Mouse (Mus musculus): Measurements from ENCODE around the gene Mkrn1. TPM values are rescaled to one million over a fixed set of nuclear protein-coding genes. Genes with fewer than 3 reads are reported as not detected.

Mkrn1 gene
- polyA plus RNA-seq, 1 experiment from 2014 or later: 63.5 TPM

- Histone ChIP-seq H3K4me1 (ENCODE audit: control insufficient read depth, insufficient read depth, low read length) (peaks cover 3% of the 10 kb centered on the region; the same call in 1 of the 2 replicates), H3K27me3 (replicated peaks; ENCODE audit: control insufficient read depth, insufficient read depth, low read length) (no peaks in the 10 kb centered on the region), H3K27ac (ENCODE audit: low read length) (0 out of 2 replicates have a peak overlapping the region, but pooled peaks have one; percentile 12), H3K4me3 (ENCODE audit: low read length) (no peak overlapping the region), H3K36me3 (ENCODE audit: control insufficient read depth, insufficient read depth, low read length) (no peaks in the 10 kb centered on the region), H3K9ac (ENCODE audit: low read depth, low read length) (no peak overlapping the region), H3K9me3 (ENCODE audit: control insufficient read depth, low read length) (no peaks in the 10 kb centered on the region), H3K4me2 (ENCODE audit: low read depth, low read length) (no peak overlapping the region)
- 0 out of 2 replicates have a peak, but pooled peaks have one; percentile 3 for ATAC-seq
Observed at GRCm38 (mm10) chr6:39433701-39434100, 13.4 kb upstream of the Mkrn1 start.

GRCm38 (mm10) chr6:39433174-39433573 is 12.9 kb upstream of the Mkrn1 start:
- Histone ChIP-seq H3K4me1 (ENCODE audit: control insufficient read depth, insufficient read depth, low read length) (peaks cover 3% of the 10 kb centered on the region; the same call in 1 of the 2 replicates), H3K9me3 (ENCODE audit: control insufficient read depth, low read length) (no peaks in the 10 kb centered on the region), H3K36me3 (ENCODE audit: control insufficient read depth, insufficient read depth, low read length) (no peaks in the 10 kb centered on the region), H3K9ac (ENCODE audit: low read depth, low read length) (no peak overlapping the region), H3K27ac (ENCODE audit: low read length) (no peak overlapping the region), H3K4me2 (ENCODE audit: low read depth, low read length) (no peak overlapping the region), H3K4me3 (ENCODE audit: low read length) (no peak overlapping the region), H3K27me3 (replicated peaks; ENCODE audit: control insufficient read depth, insufficient read depth, low read length) (no peaks in the 10 kb centered on the region)
- WGBS: 85% methylated on average over 4 of the region's 4 CpGs
- no peak for ATAC-seq

DNA sequence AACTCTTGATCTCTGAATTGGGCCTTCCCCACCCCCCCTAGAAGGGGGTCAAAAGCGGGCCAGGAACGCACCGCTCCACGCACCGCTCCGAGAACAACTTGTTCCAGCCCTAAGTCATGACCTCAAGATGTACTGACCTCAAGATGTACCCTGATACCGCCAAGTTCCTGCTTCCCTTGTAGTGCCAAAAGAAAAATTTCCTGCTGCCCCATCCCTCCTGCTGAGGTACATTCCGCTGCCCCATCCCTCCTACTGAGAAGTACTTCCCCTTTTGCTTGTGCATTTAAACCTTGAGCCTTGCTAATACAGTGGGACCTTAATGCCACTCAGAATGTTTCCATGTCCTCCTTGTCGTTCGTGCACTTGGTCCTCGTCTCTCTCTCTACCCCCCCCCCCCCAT is 10.5 kb upstream of the Mkrn1 start:
- Histone ChIP-seq H3K4me1 (ENCODE audit: control insufficient read depth, insufficient read depth, low read length) (peaks cover 3% of the 10 kb centered on the region; the same call in 1 of the 2 replicates), H3K9me3 (ENCODE audit: control insufficient read depth, low read length) (no peaks in the 10 kb centered on the region), H3K27ac (ENCODE audit: low read length) (no peak overlapping the region), H3K9ac (ENCODE audit: low read depth, low read length) (no peak overlapping the region), H3K36me3 (ENCODE audit: control insufficient read depth, insufficient read depth, low read length) (no peaks in the 10 kb centered on the region), H3K4me2 (ENCODE audit: low read depth, low read length) (no peak overlapping the region), H3K27me3 (replicated peaks; ENCODE audit: control insufficient read depth, insufficient read depth, low read length) (no peaks in the 10 kb centered on the region), H3K4me3 (ENCODE audit: low read length) (no peak overlapping the region)
- WGBS: 77% methylated on average over 11 of the region's 11 CpGs
- ATAC-seq: no peak

- H3K9ac ChIP-seq (ENCODE audit: low read depth, low read length): no peak overlapping the region
Observed at GRCm38 (mm10) chr6:39429007-39429788, 8.9 kb upstream of the Mkrn1 start.

GRCm38 (mm10) chr6:39427276-39428003 is 7.2 kb upstream of the Mkrn1 start:
- no peaks in the 10 kb centered on the region for H3K4me1 ChIP-seq (ENCODE audit: control insufficient read depth, insufficient read depth, low read length)
- H3K27ac ChIP-seq (ENCODE audit: low read length): no peak overlapping the region
- no peak for ATAC-seq
- H3K36me3 ChIP-seq (ENCODE audit: control insufficient read depth, insufficient read depth, low read length): no peaks in the 10 kb centered on the region
- H3K9me3 ChIP-seq (ENCODE audit: control insufficient read depth, low read length): no peaks in the 10 kb centered on the region
- no peaks in the 10 kb centered on the region for H3K27me3 ChIP-seq (replicated peaks; ENCODE audit: control insufficient read depth, insufficient read depth, low read length)
- WGBS: 71% methylated on average over 4 of the region's 4 CpGs
- H3K4me2 ChIP-seq (ENCODE audit: low read depth, low read length): no peak overlapping the region
- no peak overlapping the region for H3K4me3 ChIP-seq (ENCODE audit: low read length)
- no peak overlapping the region for H3K9ac ChIP-seq (ENCODE audit: low read depth, low read length)

More at GRCm38 (mm10) chr6:39429007-39429788, 8.9 kb upstream of the Mkrn1 start:
- no peak overlapping the region for H3K4me2 ChIP-seq (ENCODE audit: low read depth, low read length)
- ATAC-seq: no peak
- no peaks in the 10 kb centered on the region for H3K9me3 ChIP-seq (ENCODE audit: control insufficient read depth, low read length)
- no peak overlapping the region for H3K27ac ChIP-seq (ENCODE audit: low read length)
- 78% methylated on average over 6 of the region's 6 CpGs for WGBS
- no peaks in the 10 kb centered on the region for H3K36me3 ChIP-seq (ENCODE audit: control insufficient read depth, insufficient read depth, low read length)
- H3K4me3 ChIP-seq (ENCODE audit: low read length): no peak overlapping the region
- no peaks in the 10 kb centered on the region for H3K4me1 ChIP-seq (ENCODE audit: control insufficient read depth, insufficient read depth, low read length)
- no peaks in the 10 kb centered on the region for H3K27me3 ChIP-seq (replicated peaks; ENCODE audit: control insufficient read depth, insufficient read depth, low read length)

DNA sequence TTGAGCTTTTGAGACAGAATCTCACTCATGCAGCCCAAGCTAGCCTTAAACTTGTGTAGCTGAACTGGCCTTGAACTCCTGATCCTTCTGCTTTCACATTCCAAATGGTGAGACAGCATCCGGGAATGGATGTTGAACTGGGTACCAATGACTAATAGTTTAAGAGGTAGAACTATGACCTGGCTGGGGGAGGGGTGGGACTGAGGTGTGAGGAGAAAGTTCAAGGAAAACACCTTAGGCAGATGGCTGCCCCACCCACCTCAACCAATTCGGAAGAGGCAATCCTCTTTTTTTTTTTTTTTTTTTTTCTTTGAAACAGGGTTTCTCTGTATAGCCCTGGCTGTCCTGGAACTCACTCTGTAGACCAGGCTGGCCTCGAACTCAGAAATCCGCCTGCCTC is 6.5 kb upstream of the Mkrn1 start:
- no peak overlapping the region for H3K9ac ChIP-seq (ENCODE audit: low read depth, low read length)
- H3K4me3 ChIP-seq (ENCODE audit: low read length): no peak overlapping the region
- H3K27me3 ChIP-seq (replicated peaks; ENCODE audit: control insufficient read depth, insufficient read depth, low read length): no peaks in the 10 kb centered on the region
- no peak overlapping the region for H3K4me2 ChIP-seq (ENCODE audit: low read depth, low read length)
- no peak for ATAC-seq
- no peak overlapping the region for H3K27ac ChIP-seq (ENCODE audit: low read length)
- WGBS: 81% methylated on average over 4 of the region's 4 CpGs
- no peaks in the 10 kb centered on the region for H3K9me3 ChIP-seq (ENCODE audit: control insufficient read depth, low read length)
- H3K4me1 ChIP-seq (ENCODE audit: control insufficient read depth, insufficient read depth, low read length): no peaks in the 10 kb centered on the region
- no peaks in the 10 kb centered on the region for H3K36me3 ChIP-seq (ENCODE audit: control insufficient read depth, insufficient read depth, low read length)

DNA sequence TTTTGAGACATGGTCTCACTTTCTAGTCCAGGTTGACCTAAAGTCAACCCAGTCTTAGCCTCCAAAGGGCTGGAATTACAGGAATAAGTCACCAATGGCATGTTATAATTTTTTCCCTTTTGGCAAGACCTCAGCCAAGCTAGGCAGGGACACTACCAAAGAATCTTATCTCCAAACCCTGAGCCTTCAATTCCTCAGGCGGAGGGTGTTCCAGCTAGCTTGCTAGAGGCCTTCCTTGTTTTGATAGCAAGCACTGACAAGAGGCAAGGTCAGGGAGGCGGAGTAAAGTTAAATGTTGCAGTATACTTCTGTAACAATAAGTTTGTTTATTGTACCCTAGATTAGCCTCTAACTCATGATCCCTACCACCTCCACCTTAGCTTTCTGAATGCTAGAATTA is 4.9 kb upstream of the Mkrn1 start:
- Histone ChIP-seq H3K9me3 (ENCODE audit: control insufficient read depth, low read length) (no peaks in the 10 kb centered on the region), H3K4me3 (ENCODE audit: low read length) (no peak overlapping the region), H3K9ac (ENCODE audit: low read depth, low read length) (no peak overlapping the region), H3K4me2 (ENCODE audit: low read depth, low read length) (no peak overlapping the region), H3K4me1 (ENCODE audit: control insufficient read depth, insufficient read depth, low read length) (no peaks in the 10 kb centered on the region), H3K36me3 (ENCODE audit: control insufficient read depth, insufficient read depth, low read length) (no peaks in the 10 kb centered on the region), H3K27me3 (replicated peaks; ENCODE audit: control insufficient read depth, insufficient read depth, low read length) (no peaks in the 10 kb centered on the region), H3K27ac (ENCODE audit: low read length) (no peak overlapping the region)
- WGBS: 87% methylated on average over 2 of the region's 2 CpGs
- no peak for ATAC-seq

DNA sequence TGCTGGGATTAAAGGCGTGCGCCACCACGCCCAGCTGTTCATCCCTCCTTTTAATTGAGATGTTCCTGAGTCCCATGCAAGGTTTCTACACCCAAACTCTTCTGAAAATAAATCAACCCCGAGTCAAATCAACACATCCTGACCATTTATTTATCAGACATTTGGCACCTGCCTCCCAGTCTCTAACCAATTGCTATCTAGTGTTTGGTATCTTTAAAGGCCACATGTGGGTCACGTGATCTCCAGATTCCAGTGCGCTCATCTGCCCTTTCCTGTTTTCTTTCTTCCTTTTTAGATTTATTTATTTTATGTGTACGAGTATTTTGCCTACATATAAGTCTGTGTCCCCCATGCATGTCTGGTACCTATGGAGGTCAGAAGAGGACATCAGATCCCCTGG is 3.4 kb upstream of the Mkrn1 start:
- Histone ChIP-seq H3K4me2 (ENCODE audit: low read depth, low read length) (no peak overlapping the region), H3K4me3 (ENCODE audit: low read length) (no peak overlapping the region), H3K27ac (ENCODE audit: low read length) (no peak overlapping the region), H3K36me3 (ENCODE audit: control insufficient read depth, insufficient read depth, low read length) (no peaks in the 10 kb centered on the region), H3K9ac (ENCODE audit: low read depth, low read length) (no peak overlapping the region), H3K9me3 (ENCODE audit: control insufficient read depth, low read length) (no peaks in the 10 kb centered on the region), H3K4me1 (ENCODE audit: control insufficient read depth, insufficient read depth, low read length) (no peaks in the 10 kb centered on the region), H3K27me3 (replicated peaks; ENCODE audit: control insufficient read depth, insufficient read depth, low read length) (no peaks in the 10 kb centered on the region; the same call in 1 of the 2 replicates)
- 88% methylated on average over 7 of the region's 7 CpGs for WGBS
- no peak for ATAC-seq

DNA sequence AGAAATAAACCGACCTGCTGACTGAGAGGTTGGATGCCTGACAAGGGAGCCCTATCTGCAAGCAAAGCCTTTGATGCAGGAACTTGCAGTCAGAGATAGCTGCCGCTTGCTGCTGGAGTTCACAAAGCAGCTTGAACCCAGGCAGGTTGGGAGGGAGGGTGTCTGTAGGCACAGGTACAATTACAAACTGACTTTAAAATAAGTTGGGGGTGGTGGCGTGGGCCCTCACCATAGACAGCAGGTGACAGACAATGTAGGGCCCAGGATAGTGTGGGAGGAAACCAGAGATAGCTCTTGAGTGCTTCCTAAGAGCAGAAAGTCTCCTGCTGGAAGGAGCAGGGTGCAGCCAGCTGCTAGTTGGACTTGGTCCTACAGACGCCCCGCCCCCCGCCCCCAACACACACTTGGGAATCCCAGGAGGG is 2.9 kb upstream of the Mkrn1 start:
- H3K27me3 ChIP-seq (replicated peaks; ENCODE audit: control insufficient read depth, insufficient read depth, low read length): no peaks in the 10 kb centered on the region; the same call in 1 of the 2 replicates
- H3K27ac ChIP-seq (ENCODE audit: low read length): no peak overlapping the region
- ATAC-seq: no peak
- no peaks in the 10 kb centered on the region for H3K36me3 ChIP-seq (ENCODE audit: control insufficient read depth, insufficient read depth, low read length)
- no peak overlapping the region for H3K4me2 ChIP-seq (ENCODE audit: low read depth, low read length)
- no peaks in the 10 kb centered on the region for H3K9me3 ChIP-seq (ENCODE audit: control insufficient read depth, low read length)
- no peak overlapping the region for H3K9ac ChIP-seq (ENCODE audit: low read depth, low read length)
- WGBS: 66% methylated on average over 6 of the region's 6 CpGs
- H3K4me3 ChIP-seq (ENCODE audit: low read length): no peak overlapping the region
- no peaks in the 10 kb centered on the region for H3K4me1 ChIP-seq (ENCODE audit: control insufficient read depth, insufficient read depth, low read length)
